Comparison of ENCODE assay signal across 8 mouse cellular contexts in genomic region chr17:50698410-50698809, GRCm38 (mm10).
DNase-seq lines count a peak whose midpoint lies in the region; ATAC-seq lines count a peak whose summit lies in the region.
"Not testable (repeated sequence)": the region's sequence is repeated elsewhere in the genome, so short reads cannot be mapped to it uniquely, and the experiment has no call there.

No protein-coding gene starts in this region.

- 1% methylated on average over 39 of the region's 39 CpGs for WGBS in embryonic facial prominence, embryonic 13.5 days
- 3% methylated on average over 28 of the region's 39 CpGs for WGBS in forebrain, embryonic 16.5 days
- WGBS in heart, embryonic 13.5 days = 5% methylated on average over 39 of the region's 39 CpGs
- WGBS in hindbrain, embryonic 15.5 days = under 1% methylated on average over 36 of the region's 39 CpGs
- 6% methylated on average over 38 of the region's 39 CpGs for WGBS in kidney, embryonic 16.5 days
- WGBS in liver, embryonic 13.5 days (ENCODE audit: insufficient replicate concordance) = 1% methylated on average over 39 of the region's 39 CpGs
- under 1% methylated on average over 39 of the region's 39 CpGs for WGBS in midbrain, embryonic 12.5 days
- WGBS in neural tube, embryonic 14.5 days = 2% methylated on average over 39 of the region's 39 CpGs

- not testable (repeated sequence) for H3K36me3 ChIP-seq in embryonic facial prominence, embryonic 13.5 days; forebrain, embryonic 16.5 days (ENCODE audit: control insufficient read depth, insufficient read depth); heart, embryonic 13.5 days; hindbrain, embryonic 15.5 days; kidney, embryonic 16.5 days (ENCODE audit: insufficient read depth, low read length); liver, embryonic 13.5 days; midbrain, embryonic 12.5 days; neural tube, embryonic 14.5 days (ENCODE audit: control insufficient read depth, insufficient read depth, low read length)

- H3K4me1 ChIP-seq in embryonic facial prominence, embryonic 13.5 days; forebrain, embryonic 16.5 days (replicated peaks; ENCODE audit: control insufficient read depth, insufficient read depth, low read length); heart, embryonic 13.5 days; hindbrain, embryonic 15.5 days (replicated peaks); kidney, embryonic 16.5 days (ENCODE audit: insufficient read depth, low read length); liver, embryonic 13.5 days (replicated peaks); midbrain, embryonic 12.5 days; neural tube, embryonic 14.5 days (ENCODE audit: control insufficient read depth, insufficient read depth, low read length): not testable (repeated sequence)

- not testable (repeated sequence) for H3K9me3 ChIP-seq in embryonic facial prominence, embryonic 13.5 days; forebrain, embryonic 16.5 days (ENCODE audit: control insufficient read depth, low read length); heart, embryonic 13.5 days; hindbrain, embryonic 15.5 days; kidney, embryonic 16.5 days (ENCODE audit: low read length); liver, embryonic 13.5 days (replicated peaks); midbrain, embryonic 12.5 days; neural tube, embryonic 14.5 days (ENCODE audit: control insufficient read depth, low read length)

- DNase-seq in liver, embryonic 13.5 days = not testable (repeated sequence)

- H3K4me3 ChIP-seq in embryonic facial prominence, embryonic 13.5 days = peak overlapping the region; percentile 32
- H3K4me3 ChIP-seq in forebrain, embryonic 16.5 days (replicated peaks; ENCODE audit: low read length) = peak overlapping the region; percentile 22
- peak overlapping the region; percentile 39 for H3K4me3 ChIP-seq in heart, embryonic 13.5 days
- H3K4me3 ChIP-seq in hindbrain, embryonic 15.5 days = peak overlapping the region; percentile 27
- H3K4me3 ChIP-seq in kidney, embryonic 16.5 days (ENCODE audit: low read length) = peak overlapping the region; percentile 16
- not testable (repeated sequence) for H3K4me3 ChIP-seq in liver, embryonic 13.5 days (replicated peaks)
- H3K4me3 ChIP-seq in midbrain, embryonic 12.5 days = peak overlapping the region; percentile 24; the same call in 1 of the 2 replicates
- H3K4me3 ChIP-seq in neural tube, embryonic 14.5 days (ENCODE audit: low read depth, low read length) = peak overlapping the region; percentile 12; the same call in 1 of the 2 replicates

- ATAC-seq in embryonic facial prominence, embryonic 13.5 days (ENCODE audit: insufficient number of reproducible peaks, insufficient read depth, low FRiP score, low TSS enrichment, low read depth); heart, embryonic 13.5 days (ENCODE audit: extremely low read depth, insufficient number of reproducible peaks, low FRiP score, low TSS enrichment); hindbrain, embryonic 15.5 days (ENCODE audit: low FRiP score, low read depth); kidney, embryonic 16.5 days (ENCODE audit: low FRiP score, low TSS enrichment); liver, embryonic 13.5 days (ENCODE audit: low read depth): not testable (repeated sequence)
- ATAC-seq in forebrain, embryonic 16.5 days = peak; percentile 76
- 0 out of 2 replicates have a peak, but pooled peaks have one; percentile 78 for ATAC-seq in midbrain, embryonic 12.5 days (ENCODE audit: low FRiP score, low read depth)
- ATAC-seq in neural tube, embryonic 14.5 days (ENCODE audit: low read depth) = peak; percentile 51; the same call in 1 of the 2 replicates

- H3K4me2 ChIP-seq in embryonic facial prominence, embryonic 13.5 days = peak overlapping the region; percentile 57
- peak overlapping the region; percentile 45 for H3K4me2 ChIP-seq in forebrain, embryonic 16.5 days (ENCODE audit: low read length)
- H3K4me2 ChIP-seq in heart, embryonic 13.5 days = peak overlapping the region; percentile 63
- H3K4me2 ChIP-seq in hindbrain, embryonic 15.5 days = peak overlapping the region; percentile 57
- peak overlapping the region; percentile 39 for H3K4me2 ChIP-seq in kidney, embryonic 16.5 days (replicated peaks; ENCODE audit: low read depth, low read length)
- 0 out of 2 replicates have a peak overlapping the region, but pooled peaks have one; percentile 14 for H3K4me2 ChIP-seq in liver, embryonic 13.5 days
- peak overlapping the region; percentile 44 for H3K4me2 ChIP-seq in midbrain, embryonic 12.5 days (replicated peaks)
- peak overlapping the region; percentile 30; the same call in 1 of the 2 replicates for H3K4me2 ChIP-seq in neural tube, embryonic 14.5 days (ENCODE audit: low read depth, low read length)

- H3K9ac ChIP-seq in embryonic facial prominence, embryonic 13.5 days; forebrain, embryonic 16.5 days (replicated peaks; ENCODE audit: low read depth, low read length); heart, embryonic 13.5 days; hindbrain, embryonic 15.5 days; kidney, embryonic 16.5 days (replicated peaks; ENCODE audit: low read length); liver, embryonic 13.5 days; midbrain, embryonic 12.5 days (replicated peaks); neural tube, embryonic 14.5 days (replicated peaks; ENCODE audit: low read depth, low read length): not testable (repeated sequence)

- not testable (repeated sequence) for H3K27me3 ChIP-seq in embryonic facial prominence, embryonic 13.5 days; forebrain, embryonic 16.5 days (replicated peaks; ENCODE audit: control insufficient read depth, insufficient read depth, low read length); heart, embryonic 13.5 days (replicated peaks); hindbrain, embryonic 15.5 days; kidney, embryonic 16.5 days (ENCODE audit: insufficient read depth, low read length); midbrain, embryonic 12.5 days; neural tube, embryonic 14.5 days (ENCODE audit: control insufficient read depth, insufficient read depth, low read length)
- peaks cover 10% of the 10 kb centered on the region for H3K27me3 ChIP-seq in liver, embryonic 13.5 days

- H3K27ac ChIP-seq in embryonic facial prominence, embryonic 13.5 days; forebrain, embryonic 16.5 days (ENCODE audit: low read length); heart, embryonic 13.5 days (replicated peaks); hindbrain, embryonic 15.5 days (replicated peaks); kidney, embryonic 16.5 days (ENCODE audit: low read length); liver, embryonic 13.5 days; midbrain, embryonic 12.5 days (replicated peaks); neural tube, embryonic 14.5 days (ENCODE audit: low read depth, low read length): not testable (repeated sequence)
